Mouse (Mus musculus) kidney, adult 2 months (tissue): Measurements from ENCODE around the gene Magi2.

Source experiments
- CTCF ChIP-seq: fragments of 200-500 bp; conservative IDR thresholded peaks from 2 replicates; pipeline ENCODE4 v1.5.1; 2011; ENCODE audit warnings: low read depth, mild to moderate bottlenecking, control low read depth, low read length, moderate library complexity, mixed read lengths; ENCODE audit not compliant: insufficient read depth, insufficient read length
- POLR2A ChIP-seq: fragments of 200-500 bp; IDR thresholded peaks from one replicate; pipeline ENCODE4 v1.6.1; 2011; ENCODE audit warnings: low read depth, low read length, control low read depth

GRCm38 (mm10) chr5:20620596-20621511, 1394.0 kb downstream of the Magi2 start:
- TF ChIP-seq POLR2A (no peak), CTCF (no peak)
